Mouse (Mus musculus): ENCODE results near the gene Unc80. TPM values are rescaled to one million over a fixed set of nuclear protein-coding genes. Genes with fewer than 3 reads are reported as not detected.

The Unc80 gene
- 7.2 and 7.9 TPM in 2 replicates for polyA plus RNA-seq (2015; fragmentation: Nextera tagmentation; extraction: Ambion mirVana)

DNA sequence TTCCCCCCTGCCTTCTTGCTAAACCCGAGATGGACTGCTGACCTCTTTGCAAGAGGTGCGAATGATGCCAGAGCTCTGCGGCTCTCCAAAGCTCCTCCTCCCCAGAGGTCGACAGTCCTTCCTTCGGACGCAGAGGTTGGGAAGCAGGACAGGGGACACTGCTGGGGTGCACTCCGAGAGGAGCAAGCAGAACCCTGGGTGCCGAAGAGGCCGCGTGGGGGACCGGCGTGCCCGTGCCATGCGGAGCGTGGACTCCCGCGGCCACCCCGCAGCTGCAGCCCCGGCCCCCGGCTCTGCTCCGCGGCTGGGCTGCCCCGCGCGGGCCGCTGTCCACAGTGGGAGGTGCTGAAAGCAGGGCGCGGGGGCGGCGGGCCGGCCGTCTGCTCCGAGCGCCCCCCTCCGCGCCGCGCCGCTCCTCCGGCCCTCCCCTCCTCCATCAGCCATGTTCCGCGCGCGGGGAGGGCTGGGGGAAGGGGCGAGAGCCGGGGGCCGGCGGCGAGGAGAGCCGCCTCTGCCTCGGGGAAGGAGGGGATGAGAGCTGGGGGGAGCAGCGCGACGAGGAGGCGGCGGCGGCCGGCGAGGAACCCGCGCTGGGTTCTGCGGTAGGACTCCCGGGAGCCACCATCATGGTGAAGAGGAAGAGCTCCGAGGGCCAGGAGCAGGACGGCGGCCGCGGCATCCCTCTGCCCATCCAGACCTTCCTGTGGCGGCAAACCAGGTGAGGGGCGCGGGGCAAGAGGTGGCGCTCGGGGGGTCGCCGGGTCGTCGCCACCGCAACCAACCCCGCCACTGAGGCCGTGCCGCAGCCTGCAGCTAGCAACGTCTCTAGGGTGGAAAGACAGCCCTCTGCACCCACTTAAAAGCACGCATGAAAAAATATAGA lies at the start of gene Unc80:
Unc80 (plus strand) TSS at position 547 of the 883 bp plus-strand sequence.
- Histone ChIP-seq H3K4me1 (ENCODE audit: control insufficient read depth, insufficient read depth, low read length) (peaks cover 11% of the 10 kb centered on the region), H3K9ac (ENCODE audit: low read depth, low read length) (peak within 1 kb of the TSS; percentile 90), H3K9me3 (replicated peaks; ENCODE audit: control insufficient read depth, low read length, poor library complexity, severe bottlenecking) (no peaks in the 10 kb centered on the region), H3K4me3 (ENCODE audit: low read depth, low read length) (peak within 1 kb of the TSS; percentile 69), H3K36me3 (ENCODE audit: control insufficient read depth, insufficient read depth, low read length) (no peaks in the 10 kb centered on the region), H3K27me3 (ENCODE audit: control insufficient read depth, insufficient read depth, low read depth, low read length) (no peaks in the 10 kb centered on the region), H3K4me2 (ENCODE audit: low read length) (peak within 1 kb of the TSS; percentile 67), H3K27ac (ENCODE audit: low read length) (peak within 1 kb of the TSS; percentile 72)
- under 1% methylated on average over 43 of the region's 83 CpGs for WGBS
- ATAC-seq = peak; percentile 92

DNA sequence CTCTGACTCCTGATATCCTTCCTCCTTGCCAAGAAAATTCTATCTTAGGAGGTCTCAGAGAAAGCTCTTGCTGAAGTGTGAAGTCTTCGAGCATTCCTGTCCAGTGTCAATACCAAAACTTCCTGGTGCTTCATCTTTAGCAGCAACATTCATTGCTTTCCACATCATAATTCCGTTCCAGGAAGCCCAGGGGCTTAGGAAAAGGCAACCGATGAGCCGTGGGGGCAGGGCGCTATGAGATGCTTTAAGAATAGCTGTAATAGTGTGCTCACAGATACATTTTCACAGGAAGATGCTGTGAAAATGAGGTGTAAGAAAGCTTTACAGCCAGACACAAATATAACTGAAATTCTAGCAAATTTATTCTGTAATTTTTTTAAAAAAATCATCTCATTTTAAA lies 42.1 kb upstream of the Unc80 start:
- Histone ChIP-seq H3K4me2 (ENCODE audit: low read length) (no peak overlapping the region), H3K27ac (ENCODE audit: low read length) (no peak overlapping the region), H3K4me3 (ENCODE audit: low read depth, low read length) (no peak overlapping the region), H3K36me3 (ENCODE audit: control insufficient read depth, insufficient read depth, low read length) (peaks cover 31% of the 10 kb centered on the region), H3K9ac (ENCODE audit: low read depth, low read length) (no peak overlapping the region), H3K27me3 (ENCODE audit: control insufficient read depth, insufficient read depth, low read depth, low read length) (no peaks in the 10 kb centered on the region), H3K4me1 (ENCODE audit: control insufficient read depth, insufficient read depth, low read length) (0 out of 2 replicates have a peak, but pooled peaks cover 2% of the 10 kb centered on the region), H3K9me3 (replicated peaks; ENCODE audit: control insufficient read depth, low read length, poor library complexity, severe bottlenecking) (no peaks in the 10 kb centered on the region)
- ATAC-seq = no peak
- 93% methylated on average over 5 of the region's 5 CpGs for WGBS

DNA sequence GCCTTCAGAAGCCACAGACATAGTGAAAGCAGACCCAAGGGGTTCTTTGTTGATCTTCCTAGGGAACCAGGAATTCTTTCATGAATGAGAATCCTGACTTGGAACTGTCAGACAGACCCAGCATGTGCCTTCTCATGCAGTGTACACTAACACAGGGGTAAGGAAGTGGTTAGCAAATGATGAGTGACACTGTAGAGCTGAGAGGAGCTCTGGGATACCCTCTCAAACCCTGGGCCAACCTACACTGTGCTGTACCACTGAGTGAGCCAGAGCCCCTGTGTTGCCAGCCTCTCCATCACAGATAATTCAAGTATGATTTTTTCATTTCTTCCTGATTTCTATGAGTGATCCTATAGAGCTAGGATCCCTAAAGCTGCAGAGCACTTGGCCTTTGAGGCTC lies 37.2 kb upstream of the Unc80 start:
- H3K27me3 ChIP-seq (ENCODE audit: control insufficient read depth, insufficient read depth, low read depth, low read length) = no peaks in the 10 kb centered on the region
- no peak overlapping the region for H3K27ac ChIP-seq (ENCODE audit: low read length)
- ATAC-seq = no peak
- no peaks in the 10 kb centered on the region for H3K9me3 ChIP-seq (replicated peaks; ENCODE audit: control insufficient read depth, low read length, poor library complexity, severe bottlenecking)
- no peak overlapping the region for H3K9ac ChIP-seq (ENCODE audit: low read depth, low read length)
- H3K4me3 ChIP-seq (ENCODE audit: low read depth, low read length) = no peak overlapping the region
- 0 out of 2 replicates have a peak, but pooled peaks cover 2% of the 10 kb centered on the region for H3K4me1 ChIP-seq (ENCODE audit: control insufficient read depth, insufficient read depth, low read length)
- peaks cover 27% of the 10 kb centered on the region for H3K36me3 ChIP-seq (ENCODE audit: control insufficient read depth, insufficient read depth, low read length)
- no peak overlapping the region for H3K4me2 ChIP-seq (ENCODE audit: low read length)

DNA sequence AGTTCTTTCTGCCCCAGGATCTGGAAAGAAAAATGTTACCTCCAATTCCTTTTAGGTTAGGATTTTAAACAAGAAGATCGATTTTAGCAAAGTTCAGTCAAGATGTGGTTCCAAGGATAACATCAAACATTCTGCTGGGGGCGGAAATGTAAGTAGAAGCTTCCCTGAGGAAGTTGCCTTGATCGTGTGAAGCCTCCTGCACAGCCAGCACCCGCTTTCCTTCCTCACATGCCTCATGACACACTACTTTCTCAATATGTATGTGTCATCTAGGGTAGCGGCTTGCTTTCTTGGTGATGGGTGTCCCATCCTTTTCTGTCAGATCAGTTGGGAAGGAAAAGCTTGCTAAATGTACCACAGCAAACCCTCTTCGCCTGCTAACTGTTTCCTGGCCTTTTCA lies 36.7 kb upstream of the Unc80 start:
- Histone ChIP-seq H3K27me3 (ENCODE audit: control insufficient read depth, insufficient read depth, low read depth, low read length) (no peaks in the 10 kb centered on the region), H3K27ac (ENCODE audit: low read length) (no peak overlapping the region), H3K4me3 (ENCODE audit: low read depth, low read length) (no peak overlapping the region), H3K4me1 (ENCODE audit: control insufficient read depth, insufficient read depth, low read length) (0 out of 2 replicates have a peak, but pooled peaks cover 2% of the 10 kb centered on the region), H3K9me3 (replicated peaks; ENCODE audit: control insufficient read depth, low read length, poor library complexity, severe bottlenecking) (no peaks in the 10 kb centered on the region), H3K9ac (ENCODE audit: low read depth, low read length) (no peak overlapping the region), H3K36me3 (ENCODE audit: control insufficient read depth, insufficient read depth, low read length) (peaks cover 24% of the 10 kb centered on the region), H3K4me2 (ENCODE audit: low read length) (no peak overlapping the region)
- no peak for ATAC-seq
- WGBS = 88% methylated on average over 6 of the region's 6 CpGs

DNA sequence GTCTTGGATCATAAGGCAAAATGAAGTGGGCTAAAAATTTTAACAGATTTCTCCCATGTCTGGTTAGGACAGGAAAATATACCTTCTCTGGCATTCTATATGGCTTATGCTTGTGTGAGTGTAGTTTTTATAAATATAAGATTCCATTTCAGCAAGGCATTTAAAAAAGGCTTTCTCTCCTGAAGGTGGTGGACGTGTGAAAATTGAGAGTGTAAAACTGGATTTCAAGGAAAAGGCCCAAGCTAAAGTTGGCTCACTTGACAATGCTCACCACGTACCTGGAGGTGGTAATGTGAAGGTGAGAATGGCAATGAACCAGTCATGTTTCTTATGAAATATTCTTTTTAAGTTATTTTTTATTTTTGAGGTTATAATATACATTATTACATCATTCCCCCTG lies 30.1 kb upstream of the Unc80 start:
- H3K27ac ChIP-seq (ENCODE audit: low read length) = no peak overlapping the region
- WGBS = 88% methylated on average over 2 of the region's 2 CpGs
- no peak overlapping the region for H3K4me3 ChIP-seq (ENCODE audit: low read depth, low read length)
- H3K27me3 ChIP-seq (ENCODE audit: control insufficient read depth, insufficient read depth, low read depth, low read length) = no peaks in the 10 kb centered on the region
- H3K36me3 ChIP-seq (ENCODE audit: control insufficient read depth, insufficient read depth, low read length) = peaks cover 32% of the 10 kb centered on the region
- H3K4me1 ChIP-seq (ENCODE audit: control insufficient read depth, insufficient read depth, low read length) = no peaks in the 10 kb centered on the region
- H3K4me2 ChIP-seq (ENCODE audit: low read length) = no peak overlapping the region
- no peak overlapping the region for H3K9ac ChIP-seq (ENCODE audit: low read depth, low read length)
- ATAC-seq = no peak
- no peaks in the 10 kb centered on the region for H3K9me3 ChIP-seq (replicated peaks; ENCODE audit: control insufficient read depth, low read length, poor library complexity, severe bottlenecking)

DNA sequence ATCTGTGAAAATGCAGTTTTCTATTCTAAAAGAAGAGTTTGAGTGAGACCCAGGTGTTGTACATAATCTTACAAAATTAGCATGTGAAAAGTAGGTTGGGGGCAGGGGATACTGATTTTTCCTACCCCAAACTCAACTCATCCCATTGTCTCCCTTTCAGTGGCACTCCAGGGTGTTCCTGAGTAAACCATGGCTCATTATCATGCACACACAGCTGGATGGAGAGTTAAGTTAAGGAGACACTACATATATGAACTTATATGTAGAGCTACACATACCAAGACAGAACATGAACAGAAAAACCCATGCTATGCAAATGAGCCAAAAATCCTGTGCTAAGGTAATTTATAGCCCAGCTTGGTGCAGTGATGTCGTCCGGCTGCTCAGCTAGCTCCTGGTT lies 25.2 kb upstream of the Unc80 start:
- Histone ChIP-seq H3K4me3 (ENCODE audit: low read depth, low read length) (no peak overlapping the region), H3K36me3 (ENCODE audit: control insufficient read depth, insufficient read depth, low read length) (peaks cover 27% of the 10 kb centered on the region), H3K27me3 (ENCODE audit: control insufficient read depth, insufficient read depth, low read depth, low read length) (no peaks in the 10 kb centered on the region), H3K9ac (ENCODE audit: low read depth, low read length) (no peak overlapping the region), H3K27ac (ENCODE audit: low read length) (no peak overlapping the region), H3K9me3 (replicated peaks; ENCODE audit: control insufficient read depth, low read length, poor library complexity, severe bottlenecking) (no peaks in the 10 kb centered on the region), H3K4me1 (ENCODE audit: control insufficient read depth, insufficient read depth, low read length) (no peaks in the 10 kb centered on the region), H3K4me2 (ENCODE audit: low read length) (no peak overlapping the region)
- no peak for ATAC-seq
- WGBS = 63% methylated on average over 2 of the region's 2 CpGs

DNA sequence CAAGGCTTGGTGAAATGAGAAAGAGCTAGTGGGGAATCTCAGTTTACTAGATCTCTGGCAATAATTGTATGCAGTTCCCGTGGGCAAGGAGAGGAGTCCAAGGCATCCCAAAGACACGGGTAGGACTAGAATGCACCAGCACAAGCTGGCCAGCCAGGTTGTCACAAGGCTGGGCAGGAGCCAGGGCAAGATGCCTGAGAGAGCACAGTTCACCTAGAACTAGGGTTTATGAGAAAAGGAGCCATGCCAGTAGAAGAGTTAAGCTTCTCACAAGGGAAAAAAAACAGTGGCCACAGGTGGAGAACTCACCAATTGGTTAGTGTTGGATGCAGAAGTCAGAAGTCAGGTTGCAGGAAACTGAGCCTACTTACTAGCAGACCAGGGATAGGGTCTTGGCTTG lies 18.7 kb upstream of the Unc80 start:
- Histone ChIP-seq H3K4me2 (ENCODE audit: low read length) (no peak overlapping the region), H3K27ac (ENCODE audit: low read length) (no peak overlapping the region), H3K27me3 (ENCODE audit: control insufficient read depth, insufficient read depth, low read depth, low read length) (no peaks in the 10 kb centered on the region), H3K36me3 (ENCODE audit: control insufficient read depth, insufficient read depth, low read length) (no peaks in the 10 kb centered on the region), H3K4me1 (ENCODE audit: control insufficient read depth, insufficient read depth, low read length) (no peaks in the 10 kb centered on the region), H3K4me3 (ENCODE audit: low read depth, low read length) (no peak overlapping the region), H3K9me3 (replicated peaks; ENCODE audit: control insufficient read depth, low read length, poor library complexity, severe bottlenecking) (no peaks in the 10 kb centered on the region), H3K9ac (ENCODE audit: low read depth, low read length) (no peak overlapping the region)
- WGBS = 68% methylated on average over 2 of the region's 2 CpGs
- no peak for ATAC-seq

DNA sequence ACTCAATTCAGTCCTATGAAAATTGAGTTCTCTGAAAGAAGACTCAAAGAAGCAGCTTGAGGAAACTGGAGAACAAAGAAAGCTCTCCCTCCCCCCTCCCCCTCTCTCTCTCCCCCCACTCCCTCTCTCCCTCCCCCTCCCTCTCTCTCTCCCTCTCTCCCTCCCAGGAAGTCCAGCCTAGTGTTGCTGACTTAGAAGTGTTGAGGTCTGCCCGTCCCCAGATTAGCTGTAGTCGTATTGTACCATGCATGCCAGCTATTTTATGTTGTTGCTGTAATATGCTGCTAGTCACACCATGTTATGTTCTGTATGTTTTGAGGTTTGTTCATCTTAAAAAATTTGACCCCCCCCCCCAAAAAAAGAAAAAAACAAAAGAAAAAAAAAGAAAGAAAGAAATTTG lies 11.6 kb upstream of the Unc80 start:
- no peak overlapping the region for H3K4me3 ChIP-seq (ENCODE audit: low read depth, low read length)
- H3K4me2 ChIP-seq (ENCODE audit: low read length) = no peak overlapping the region
- no peaks in the 10 kb centered on the region for H3K4me1 ChIP-seq (ENCODE audit: control insufficient read depth, insufficient read depth, low read length)
- no peak for ATAC-seq
- H3K27me3 ChIP-seq (ENCODE audit: control insufficient read depth, insufficient read depth, low read depth, low read length) = no peaks in the 10 kb centered on the region
- 0 out of 2 replicates have a peak, but pooled peaks cover 4% of the 10 kb centered on the region for H3K9me3 ChIP-seq (replicated peaks; ENCODE audit: control insufficient read depth, low read length, poor library complexity, severe bottlenecking)
- no peak overlapping the region for H3K9ac ChIP-seq (ENCODE audit: low read depth, low read length)
- WGBS = 8% methylated on average over 2 of the region's 2 CpGs
- no peak overlapping the region for H3K27ac ChIP-seq (ENCODE audit: low read length)
- H3K36me3 ChIP-seq (ENCODE audit: control insufficient read depth, insufficient read depth, low read length) = no peaks in the 10 kb centered on the region

DNA sequence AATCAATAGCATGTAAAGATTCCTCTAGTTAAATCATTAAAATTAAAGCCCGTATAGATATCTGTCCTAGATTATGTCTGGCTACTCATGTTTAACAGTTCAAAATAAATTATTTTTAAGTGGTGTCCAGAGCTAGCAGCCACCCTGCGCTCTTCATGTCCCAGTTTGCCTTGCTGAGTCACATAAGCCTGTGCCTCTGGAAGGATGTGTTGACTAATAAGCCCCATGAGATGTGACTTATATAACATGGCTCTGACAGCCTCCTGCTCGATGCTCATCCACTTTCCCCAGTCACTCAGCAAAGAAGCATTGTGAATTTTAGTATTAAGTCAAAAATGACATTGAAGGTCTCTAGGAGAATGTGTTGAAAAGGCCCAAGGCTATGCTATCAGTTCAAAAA lies 10.4 kb upstream of the Unc80 start:
- WGBS = 75% methylated on average over 3 of the region's 3 CpGs
- Histone ChIP-seq H3K4me3 (ENCODE audit: low read depth, low read length) (no peak overlapping the region), H3K36me3 (ENCODE audit: control insufficient read depth, insufficient read depth, low read length) (no peaks in the 10 kb centered on the region), H3K27me3 (ENCODE audit: control insufficient read depth, insufficient read depth, low read depth, low read length) (no peaks in the 10 kb centered on the region), H3K9me3 (replicated peaks; ENCODE audit: control insufficient read depth, low read length, poor library complexity, severe bottlenecking) (0 out of 2 replicates have a peak, but pooled peaks cover 4% of the 10 kb centered on the region), H3K27ac (ENCODE audit: low read length) (no peak overlapping the region), H3K9ac (ENCODE audit: low read depth, low read length) (no peak overlapping the region), H3K4me2 (ENCODE audit: low read length) (no peak overlapping the region), H3K4me1 (ENCODE audit: control insufficient read depth, insufficient read depth, low read length) (no peaks in the 10 kb centered on the region)
- no peak for ATAC-seq

Measured in midbrain, embryonic 16.5 days (tissue).